Mouse (Mus musculus) kidney, postnatal 0 days (tissue): ENCODE data around the gene Syt6. TPM values are rescaled to one million over a fixed set of nuclear protein-coding genes. Genes with fewer than 3 reads are reported as not detected.
"Not testable (repeated sequence)": the region's sequence is repeated elsewhere in the genome, so short reads cannot be mapped to it uniquely, and the experiment has no call there.

ENCODE experiments used
- ATAC-seq: fragments of 200-750 bp; cut with Nextera tagmentation; replicated peaks from 2 replicates; pipeline ENCODE4 v1.8.0; 2017; ENCODE audit warnings: low read depth, moderate number of reproducible peaks, moderate TSS enrichment, moderate library complexity; ENCODE audit not compliant: low FRiP score
- DNase-seq: peaks from one replicate; pipeline ENCODE4 v3.0.0-alpha.2; 2016; ENCODE audit warnings: low spot score
- H3K27ac ChIP-seq: fragments of 300-500 bp; sonication (generic); 2 replicates; pipeline ENCODE4 v1.5.1; 2014; ENCODE audit warnings: mild to moderate bottlenecking
- H3K27me3 ChIP-seq: fragments of 300-500 bp; sonication (generic); 2 replicates; pipeline ENCODE4 v1.6.1; 2014; ENCODE audit warnings: low read length, mixed read lengths; ENCODE audit not compliant: insufficient read depth
- H3K36me3 ChIP-seq: fragments of 300-500 bp; sonication (generic); 2 replicates; pipeline ENCODE4 v1.6.1; 2014; ENCODE audit warnings: low read length, mixed read lengths; ENCODE audit not compliant: insufficient read depth
- H3K4me1 ChIP-seq: fragments of 300-500 bp; sonication (generic); replicated peaks from 2 replicates; pipeline ENCODE4 v1.6.1; 2014; ENCODE audit warnings: antibody characterized with exemption, low read length, mixed read lengths; ENCODE audit not compliant: insufficient read depth
- H3K4me2 ChIP-seq: fragments of 300-500 bp; sonication (generic); 2 replicates; pipeline ENCODE4 v1.6.1; 2014; ENCODE audit warnings: mild to moderate bottlenecking, low read length, moderate library complexity, mixed read lengths
- H3K4me3 ChIP-seq: fragments of 300-500 bp; sonication (generic); replicated peaks from 2 replicates; pipeline ENCODE4 v1.5.1; 2014; ENCODE audit warnings: low read depth, low read length
- H3K9ac ChIP-seq: fragments of 300-500 bp; sonication (generic); 2 replicates; pipeline ENCODE4 v1.6.1; 2014; ENCODE audit warnings: low read depth, low read length
- H3K9me3 ChIP-seq: fragments of 300-500 bp; sonication (generic); replicated peaks from 2 replicates; pipeline ENCODE4 v1.6.1; 2016; ENCODE audit warnings: low read length, inconsistent platforms, mixed read lengths
- CTCF ChIP-seq: IDR thresholded peaks from 2 replicates; pipeline ENCODE4 v1.5.1; 2016; ENCODE audit warnings: antibody characterized with exemption, low read depth, mild to moderate bottlenecking, moderate library complexity
- WGBS: fragments of 180-500 bp; shearing (Covaris S2); extraction: QIAGEN DNeasy Blood & Tissue Kit; methylation state at CpG from one replicate; pipeline ENCODE4 v1.1.7; 2014; 5-methylcytosine and 5-hydroxymethylcytosine counted together
- polyA plus RNA-seq: library from polyadenylated mRNA; unstranded; fragments of >200 nt; fragmentation: Nextera tagmentation; extraction: Ambion mirVana; gene quantifications from 2 replicates; pipeline ENCODE4 v1.2.1, GENCODE M21; 2015

Gene Syt6
- polyA plus RNA-seq, 1 experiment from 2014 or later: 0.05 TPM

GRCm38 (mm10) chr3:103640226-103640803 is 65.3 kb downstream of the Syt6 start:
- Histone ChIP-seq H3K27me3 (no peaks in the 10 kb centered on the region), H3K4me1 (no peaks in the 10 kb centered on the region), H3K27ac (no peak overlapping the region), H3K4me3 (no peak overlapping the region), H3K4me2 (no peak overlapping the region), H3K9ac (no peak overlapping the region), H3K36me3 (no peaks in the 10 kb centered on the region), H3K9me3 (no peaks in the 10 kb centered on the region)
- 45% methylated on average over 8 of the region's 8 CpGs for WGBS
- no peak for DNase-seq
- TF ChIP-seq CTCF: no peak
- no peak for ATAC-seq

GRCm38 (mm10) chr3:103641301-103641700 is 66.3 kb downstream of the Syt6 start:
- no peaks in the 10 kb centered on the region for H3K36me3 ChIP-seq
- peak; percentile 33 for DNase-seq
- no peak for ATAC-seq
- H3K4me3 ChIP-seq: no peak overlapping the region
- no peaks in the 10 kb centered on the region for H3K9me3 ChIP-seq
- H3K9ac ChIP-seq: no peak overlapping the region
- no peak overlapping the region for H3K27ac ChIP-seq
- no peak for TF ChIP-seq CTCF
- H3K4me2 ChIP-seq: no peak overlapping the region
- WGBS: 12% methylated on average over 7 of the region's 7 CpGs
- H3K4me1 ChIP-seq: no peaks in the 10 kb centered on the region
- no peaks in the 10 kb centered on the region for H3K27me3 ChIP-seq

DNA sequence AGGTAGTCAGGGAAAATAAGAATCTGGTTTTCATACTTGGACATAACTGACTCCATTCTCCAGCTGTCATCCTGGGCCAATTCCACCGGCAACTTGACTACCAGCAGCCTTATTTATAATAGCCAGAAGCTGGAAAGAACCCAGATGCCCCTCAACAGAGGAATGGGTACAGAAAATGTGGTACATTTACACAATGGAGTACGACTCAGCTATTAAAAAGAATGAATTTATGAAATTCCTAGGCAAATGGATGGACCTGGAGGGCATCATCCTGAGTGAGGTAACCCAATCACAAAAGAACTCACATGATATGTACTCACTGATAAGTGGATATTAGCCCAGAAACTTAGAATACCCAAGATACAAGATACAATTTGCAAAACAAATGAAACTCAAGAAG is 70.9 kb downstream of the Syt6 start, which contains the start of gene Atg4a-ps:
TSS of gene Atg4a-ps (minus strand) at position 101 of the 400 bp plus-strand sequence.
- not testable (repeated sequence) for DNase-seq, H3K4me3 ChIP-seq, H3K9me3 ChIP-seq, H3K27ac ChIP-seq, H3K4me2 ChIP-seq, H3K4me1 ChIP-seq, H3K36me3 ChIP-seq, H3K27me3 ChIP-seq, H3K9ac ChIP-seq, ATAC-seq
- 84% methylated on average over 2 of the region's 2 CpGs for WGBS

- Histone ChIP-seq H3K4me2 (no peak overlapping the region), H3K4me3 (no peak overlapping the region), H3K9me3 (no peaks in the 10 kb centered on the region), H3K4me1 (no peaks in the 10 kb centered on the region), H3K36me3 (no peaks in the 10 kb centered on the region), H3K9ac (no peak overlapping the region), H3K27ac (no peak overlapping the region), H3K27me3 (no peaks in the 10 kb centered on the region)
- no peak for TF ChIP-seq CTCF
- 71% methylated on average over 11 of the region's 11 CpGs for WGBS
- DNase-seq (no peak), ATAC-seq (no peak)
These were observed 72.3 kb downstream of the Syt6 start for GRCm38 (mm10) chr3:103647164-103647867.

DNA sequence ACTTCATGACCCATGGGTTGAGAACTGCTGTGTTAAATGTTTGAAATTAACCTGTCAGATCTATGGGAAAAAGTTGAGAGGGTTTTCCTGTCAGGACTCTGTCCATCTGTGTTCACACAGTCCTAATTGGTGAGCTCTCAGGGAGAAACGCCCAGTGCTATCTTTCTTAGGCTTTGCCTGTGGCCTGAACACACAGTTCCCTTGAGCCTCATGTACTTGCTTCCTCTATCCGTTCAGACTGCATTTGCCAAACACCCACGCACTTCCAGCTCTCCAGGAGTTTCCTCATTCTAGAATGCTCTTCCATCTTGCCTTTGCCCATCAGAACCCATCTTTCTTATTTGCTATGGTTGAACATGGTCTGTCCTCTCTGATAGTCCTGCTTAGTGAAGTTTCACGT is 73.5 kb downstream of the Syt6 start:
- WGBS: 76% methylated on average over 4 of the region's 4 CpGs
- H3K4me2 ChIP-seq: no peak overlapping the region
- no peak overlapping the region for H3K27ac ChIP-seq
- no peaks in the 10 kb centered on the region for H3K36me3 ChIP-seq
- H3K4me3 ChIP-seq: no peak overlapping the region
- H3K9ac ChIP-seq: no peak overlapping the region
- TF ChIP-seq CTCF: no peak
- no peaks in the 10 kb centered on the region for H3K4me1 ChIP-seq
- ATAC-seq (no peak), DNase-seq (no peak)
- H3K9me3 ChIP-seq: no peaks in the 10 kb centered on the region
- H3K27me3 ChIP-seq: no peaks in the 10 kb centered on the region

GRCm38 (mm10) chr3:103649716-103650115 is 74.7 kb downstream of the Syt6 start:
- Histone ChIP-seq H3K9me3 (no peaks in the 10 kb centered on the region), H3K9ac (no peak overlapping the region), H3K27me3 (no peaks in the 10 kb centered on the region), H3K36me3 (no peaks in the 10 kb centered on the region), H3K27ac (no peak overlapping the region), H3K4me3 (no peak overlapping the region), H3K4me2 (no peak overlapping the region), H3K4me1 (no peaks in the 10 kb centered on the region)
- DNase-seq (no peak), ATAC-seq (no peak)
- no peak for TF ChIP-seq CTCF
- 90% methylated on average over 6 of the region's 6 CpGs for WGBS

DNA sequence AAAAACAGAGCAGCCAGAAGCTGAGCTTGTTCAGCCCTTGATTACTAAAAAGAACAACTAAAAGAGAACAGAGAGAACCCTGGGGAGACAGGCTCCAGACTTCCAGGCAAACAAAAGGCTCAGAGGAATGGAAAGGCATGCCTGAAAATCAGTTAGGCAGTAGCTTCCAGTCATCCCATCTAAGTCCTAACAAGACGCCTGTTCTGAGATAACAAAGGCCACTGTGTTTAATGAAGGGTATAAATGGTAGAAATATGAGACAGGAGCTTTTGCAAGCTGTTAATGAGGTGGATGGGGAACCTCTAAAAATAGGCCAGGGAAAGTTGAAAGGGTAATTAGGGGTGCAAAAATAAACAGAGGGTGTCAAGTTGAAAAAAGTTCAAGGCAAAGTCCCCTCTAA is 75.4 kb downstream of the Syt6 start:
- H3K27me3 ChIP-seq: no peaks in the 10 kb centered on the region
- DNase-seq (peak; percentile 26), ATAC-seq (no peak)
- H3K27ac ChIP-seq: no peak overlapping the region
- no peak for TF ChIP-seq CTCF
- no peak overlapping the region for H3K4me3 ChIP-seq
- no peaks in the 10 kb centered on the region for H3K4me1 ChIP-seq
- H3K9me3 ChIP-seq: no peaks in the 10 kb centered on the region
- H3K9ac ChIP-seq: no peak overlapping the region
- H3K4me2 ChIP-seq: no peak overlapping the region
- H3K36me3 ChIP-seq: no peaks in the 10 kb centered on the region
- 42% methylated on average over 1 of the region's 1 CpGs for WGBS
